Mouse (Mus musculus): Measurements from ENCODE around the gene Dcst1. TPM values are rescaled to one million over a fixed set of nuclear protein-coding genes. Genes with fewer than 3 reads are reported as not detected.

Gene Dcst1
- polyA plus RNA-seq, 1 experiment from 2014 or later = 0.09 TPM

DNA sequence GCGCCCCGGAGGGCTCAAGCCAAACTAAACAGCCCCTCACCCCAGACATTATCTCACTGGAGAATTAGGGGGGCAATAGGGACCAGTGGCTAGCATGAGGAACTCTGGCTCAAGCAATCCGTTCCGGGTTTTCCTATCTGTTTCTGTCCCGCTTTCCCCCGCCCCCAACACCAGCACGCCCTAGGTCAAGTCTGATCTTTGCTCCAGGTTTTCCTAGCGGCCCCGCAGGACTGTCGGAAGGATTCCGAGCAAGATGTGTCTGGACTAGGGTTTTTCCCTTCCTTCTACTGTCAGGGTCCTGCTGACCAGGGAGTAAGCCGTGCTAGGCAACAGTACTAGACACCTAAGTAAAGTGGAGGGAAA lies 29.8 kb upstream of the Dcst1 start:
- Histone ChIP-seq H3K36me3 (peaks cover 3% of the 10 kb centered on the region; the same call in 1 of the 2 replicates), H3K27ac (ENCODE audit: poor library complexity, severe bottlenecking) (peak overlapping the region; percentile 93), H3K4me2 (peak overlapping the region; percentile 100), H3K27me3 (replicated peaks) (no peaks in the 10 kb centered on the region), H3K9me3 (replicated peaks) (no peaks in the 10 kb centered on the region), H3K4me3 (peak overlapping the region; percentile 78), H3K9ac (peak overlapping the region; percentile 79), H3K4me1 (replicated peaks) (peaks cover 40% of the 10 kb centered on the region)
- WGBS = under 1% methylated on average over 12 of the region's 12 CpGs
- ATAC-seq (ENCODE audit: insufficient number of reproducible peaks, low FRiP score) = peak; percentile 15

DNA sequence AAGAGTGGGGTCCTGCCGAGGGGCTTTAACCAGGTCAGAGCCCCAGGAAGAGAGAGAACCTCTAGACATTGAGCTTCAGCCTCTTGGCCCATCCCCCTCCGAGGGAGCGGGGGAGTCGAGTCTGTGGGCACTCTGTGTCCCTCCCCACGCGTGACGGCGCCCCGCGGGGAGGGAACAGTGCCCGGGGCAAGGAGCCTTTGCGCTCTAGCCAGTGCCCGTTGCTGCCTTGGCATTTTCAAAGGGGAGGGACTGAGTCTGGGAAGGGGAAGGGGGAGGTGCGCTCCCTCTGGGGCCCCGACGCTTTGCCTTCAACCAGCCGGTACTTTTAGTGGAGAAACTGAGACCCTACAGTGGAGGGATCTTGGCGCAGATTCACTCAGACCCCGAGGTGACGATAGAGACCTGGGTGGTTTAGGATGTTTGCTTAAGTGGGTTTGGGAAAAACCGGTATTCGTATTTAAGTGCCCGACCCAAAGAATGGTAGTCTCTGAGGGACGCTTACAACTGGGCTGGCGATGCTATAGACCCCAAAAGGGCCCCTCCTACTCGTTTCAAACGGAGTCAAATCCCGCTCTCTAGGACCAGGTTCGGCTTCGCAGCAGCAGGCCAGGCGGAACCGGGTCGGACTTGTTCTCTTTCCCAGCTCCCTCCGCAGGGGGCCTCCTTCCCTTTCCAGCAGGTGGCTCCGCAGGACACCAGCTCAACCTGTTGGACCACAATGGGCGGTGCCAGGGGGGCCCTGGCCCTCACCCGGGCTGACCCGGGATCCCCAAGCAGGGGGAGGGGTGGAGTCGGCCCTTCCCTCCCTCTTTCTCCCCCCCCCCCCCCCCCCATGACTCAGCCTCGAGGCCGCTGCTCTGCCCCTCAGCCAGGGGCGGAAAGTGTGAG lies 29.2 kb upstream of the Dcst1 start, which contains the start of gene Zbtb7b:
TSS of gene Zbtb7b (minus strand) at position 771 of the 888 bp plus-strand sequence.
- Histone ChIP-seq H3K27ac (ENCODE audit: poor library complexity, severe bottlenecking) (peak within 1 kb of the TSS; percentile 93), H3K27me3 (replicated peaks) (no peaks in the 10 kb centered on the region), H3K9ac (peak within 1 kb of the TSS; percentile 79), H3K4me1 (replicated peaks) (peaks cover 46% of the 10 kb centered on the region), H3K36me3 (no peaks in the 10 kb centered on the region), H3K4me2 (peak within 1 kb of the TSS; percentile 100), H3K9me3 (replicated peaks) (no peaks in the 10 kb centered on the region), H3K4me3 (peak within 1 kb of the TSS; percentile 78)
- ATAC-seq (ENCODE audit: insufficient number of reproducible peaks, low FRiP score) = peak; percentile 60
- under 1% methylated on average over 39 of the region's 42 CpGs for WGBS

DNA sequence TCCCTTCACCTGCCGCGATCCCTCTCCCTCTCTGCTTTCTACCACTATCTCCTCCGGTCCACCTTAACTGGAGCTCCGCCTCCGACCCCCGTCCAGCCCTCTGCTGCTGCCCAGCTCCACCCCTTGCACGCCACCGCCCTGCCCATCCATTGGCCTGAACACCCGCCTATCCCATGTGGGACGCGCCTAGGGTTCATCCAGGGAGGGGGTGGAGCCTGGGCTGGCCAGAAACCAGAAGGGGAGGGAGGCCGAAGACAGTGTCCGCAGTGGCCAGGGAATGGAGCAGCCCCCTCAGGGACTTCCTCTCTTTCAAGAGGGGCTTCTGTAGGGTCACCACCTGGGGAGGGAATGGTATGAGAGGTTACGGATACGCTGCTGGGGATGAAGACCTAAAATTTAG lies 28.6 kb upstream of the Dcst1 start:
- 1% methylated on average over 15 of the region's 15 CpGs for WGBS
- peak overlapping the region; percentile 84 for H3K9ac ChIP-seq
- H3K4me2 ChIP-seq = peak overlapping the region; percentile 100
- peak overlapping the region; percentile 78 for H3K4me3 ChIP-seq
- H3K36me3 ChIP-seq = no peaks in the 10 kb centered on the region
- H3K27me3 ChIP-seq (replicated peaks) = no peaks in the 10 kb centered on the region
- H3K4me1 ChIP-seq (replicated peaks) = peaks cover 49% of the 10 kb centered on the region
- no peaks in the 10 kb centered on the region for H3K9me3 ChIP-seq (replicated peaks)
- ATAC-seq (ENCODE audit: insufficient number of reproducible peaks, low FRiP score) = peak; percentile 94
- H3K27ac ChIP-seq (ENCODE audit: poor library complexity, severe bottlenecking) = peak overlapping the region; percentile 93

DNA sequence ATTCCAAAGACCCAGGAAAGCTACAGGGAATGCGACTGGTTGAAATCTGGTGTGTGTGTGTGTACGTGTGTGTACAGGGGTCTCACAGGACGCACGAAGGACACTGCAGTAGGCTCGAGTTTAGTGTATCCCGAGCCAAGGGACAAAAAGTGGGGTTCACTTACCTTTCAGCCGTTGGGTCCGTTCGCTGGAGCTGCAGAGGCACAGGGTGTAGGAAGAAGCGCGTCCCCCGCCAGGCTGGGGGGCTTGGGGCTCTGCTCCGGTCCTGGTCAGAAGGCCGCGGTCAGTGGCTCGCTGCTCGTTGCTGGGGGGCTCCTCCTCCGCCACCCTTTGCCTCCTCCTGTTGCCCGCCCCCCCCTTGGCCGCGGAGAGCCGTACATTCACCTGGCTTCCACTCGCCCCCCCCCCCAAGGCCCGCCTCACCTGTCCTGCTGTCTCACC lies 27.8 kb upstream of the Dcst1 start:
- Histone ChIP-seq H3K27me3 (replicated peaks) (no peaks in the 10 kb centered on the region), H3K9me3 (replicated peaks) (no peaks in the 10 kb centered on the region), H3K27ac (ENCODE audit: poor library complexity, severe bottlenecking) (peak overlapping the region; percentile 58; the same call in 1 of the 2 replicates), H3K9ac (peak overlapping the region; percentile 84), H3K4me2 (peak overlapping the region; percentile 100), H3K4me1 (replicated peaks) (peaks cover 49% of the 10 kb centered on the region), H3K36me3 (no peaks in the 10 kb centered on the region), H3K4me3 (peak overlapping the region; percentile 78)
- no peak for ATAC-seq (ENCODE audit: insufficient number of reproducible peaks, low FRiP score)
- WGBS = 0% methylated on average over 20 of the region's 24 CpGs

DNA sequence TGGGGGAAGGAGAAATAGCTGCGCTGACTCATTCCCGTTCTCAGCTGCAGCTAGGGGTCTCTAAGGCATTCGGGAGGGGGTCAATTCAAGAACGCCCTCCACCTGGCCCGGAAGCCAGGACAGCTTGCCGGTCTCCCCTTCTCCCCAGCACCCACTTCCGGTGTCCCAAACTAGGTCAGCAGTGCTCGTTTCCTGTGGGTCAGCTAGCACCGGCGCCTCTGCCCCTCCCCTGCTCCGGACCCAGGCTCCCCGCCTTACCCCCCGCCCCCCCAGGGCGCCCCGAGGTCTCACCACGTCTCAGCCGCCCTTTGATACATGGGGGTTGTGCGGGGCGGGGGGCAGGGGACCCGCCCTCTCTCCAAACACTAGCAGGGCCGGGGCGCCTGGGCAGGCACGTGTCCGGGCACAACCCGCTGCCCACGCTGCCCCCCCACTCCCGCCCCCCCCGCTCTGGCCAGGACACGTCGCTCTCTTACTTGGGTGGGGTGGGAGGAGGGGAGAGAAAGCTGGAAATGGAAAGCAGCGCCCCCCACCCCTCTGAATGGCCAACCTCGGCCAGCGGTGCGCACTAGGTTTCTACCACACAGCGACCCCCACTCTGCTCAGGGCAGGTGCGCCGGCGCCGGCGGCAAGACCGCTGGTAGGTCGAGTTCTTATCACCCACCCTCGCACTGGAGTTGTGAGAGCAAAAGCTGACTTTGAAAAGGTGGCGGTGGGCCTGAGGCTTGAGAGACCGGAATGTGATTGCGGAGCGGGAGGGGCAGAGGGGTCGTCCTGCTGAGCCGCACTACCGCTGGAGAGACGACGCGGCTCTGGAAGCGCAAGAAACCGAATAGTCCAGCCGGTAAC lies 26.8 kb upstream of the Dcst1 start:
- Histone ChIP-seq H3K4me2 (peak overlapping the region; percentile 100), H3K4me1 (replicated peaks) (peaks cover 50% of the 10 kb centered on the region), H3K27me3 (replicated peaks) (no peaks in the 10 kb centered on the region), H3K9ac (peak overlapping the region; percentile 84), H3K9me3 (replicated peaks) (no peaks in the 10 kb centered on the region), H3K4me3 (peak overlapping the region; percentile 78), H3K36me3 (no peaks in the 10 kb centered on the region), H3K27ac (ENCODE audit: poor library complexity, severe bottlenecking) (peak overlapping the region; percentile 58)
- 1% methylated on average over 56 of the region's 56 CpGs for WGBS
- no peak for ATAC-seq (ENCODE audit: insufficient number of reproducible peaks, low FRiP score)

DNA sequence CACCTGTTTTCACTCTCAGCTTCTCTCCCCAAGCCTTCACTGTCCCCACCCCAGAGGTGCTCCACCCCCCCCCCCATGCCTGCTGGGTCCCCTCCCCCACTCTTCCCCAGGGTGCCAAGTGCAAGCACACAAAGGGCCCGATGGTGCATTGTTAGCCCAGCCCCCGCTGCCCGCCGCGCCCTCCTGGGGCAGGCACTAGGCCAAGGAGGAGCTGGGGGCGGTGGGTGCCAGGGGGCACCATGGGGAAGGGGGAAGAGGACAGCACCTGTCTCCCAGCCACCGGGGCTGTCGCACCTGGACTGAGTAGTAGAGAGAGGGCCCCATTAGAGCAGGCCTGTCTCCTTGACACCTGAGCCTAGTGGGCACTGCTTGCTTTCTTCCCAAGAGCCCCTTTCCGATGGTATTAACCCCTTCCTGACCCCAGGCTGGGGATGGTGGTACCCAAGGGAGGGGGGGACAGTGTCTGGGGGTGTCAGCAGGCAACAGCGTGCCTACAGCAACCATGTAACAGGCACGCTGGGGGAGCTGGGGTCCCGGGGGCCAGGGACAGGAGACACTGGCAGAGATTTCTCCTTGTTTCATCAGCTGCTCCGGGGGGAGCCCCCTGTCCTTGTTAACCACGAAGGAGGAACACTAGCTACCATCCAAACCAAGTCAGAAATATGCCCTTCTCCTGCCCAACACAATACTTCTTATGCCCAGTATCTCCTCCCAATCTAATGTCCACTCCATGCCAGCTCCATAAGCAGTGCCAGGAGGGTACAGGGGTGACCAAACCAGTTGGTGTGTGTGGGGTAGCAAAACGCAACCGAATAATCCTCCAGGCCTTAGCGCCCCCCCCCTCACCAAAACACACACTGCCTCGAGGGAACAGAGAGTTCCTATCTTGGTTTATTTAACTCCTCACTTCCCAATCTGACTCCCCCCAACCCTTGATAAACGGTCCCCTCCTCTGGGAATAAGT lies 25.9 kb upstream of the Dcst1 start:
- Histone ChIP-seq H3K4me2 (peak overlapping the region; percentile 100), H3K27me3 (replicated peaks) (no peaks in the 10 kb centered on the region), H3K4me1 (replicated peaks) (peaks cover 43% of the 10 kb centered on the region), H3K4me3 (peak overlapping the region; percentile 78), H3K36me3 (no peaks in the 10 kb centered on the region), H3K9ac (peak overlapping the region; percentile 84), H3K27ac (ENCODE audit: poor library complexity, severe bottlenecking) (peak overlapping the region; percentile 25; the same call in 1 of the 2 replicates), H3K9me3 (replicated peaks) (no peaks in the 10 kb centered on the region)
- 11% methylated on average over 19 of the region's 19 CpGs for WGBS
- no peak for ATAC-seq (ENCODE audit: insufficient number of reproducible peaks, low FRiP score)

DNA sequence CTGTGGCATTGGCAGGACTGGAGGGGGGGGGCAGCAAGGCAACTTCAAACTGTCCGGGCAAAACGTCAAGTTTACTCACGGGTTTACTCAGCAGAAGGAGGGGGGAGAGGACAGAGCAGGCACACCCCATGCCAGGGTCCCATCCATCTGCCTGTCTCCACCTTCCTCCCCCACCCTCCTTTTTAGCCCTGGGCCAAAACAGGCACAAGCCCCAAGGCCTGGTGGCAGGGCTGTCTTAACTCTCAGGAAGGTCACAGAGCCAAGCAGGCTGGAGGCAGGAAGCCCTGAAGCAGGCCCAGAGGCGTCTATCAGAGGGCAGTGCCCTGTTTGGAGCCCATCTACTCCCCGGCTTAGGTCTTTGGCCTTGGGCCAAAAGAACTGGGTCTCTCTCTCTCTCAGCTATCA lies 25.1 kb upstream of the Dcst1 start:
- Histone ChIP-seq H3K4me3 (no peak overlapping the region), H3K9me3 (replicated peaks) (no peaks in the 10 kb centered on the region), H3K36me3 (no peaks in the 10 kb centered on the region), H3K27ac (ENCODE audit: poor library complexity, severe bottlenecking) (0 out of 2 replicates have a peak overlapping the region, but pooled peaks have one; percentile 12), H3K9ac (0 out of 2 replicates have a peak overlapping the region, but pooled peaks have one; percentile 18), H3K4me2 (peak overlapping the region; percentile 100; the same call in 1 of the 2 replicates), H3K4me1 (replicated peaks) (peaks cover 35% of the 10 kb centered on the region), H3K27me3 (replicated peaks) (no peaks in the 10 kb centered on the region)
- 47% methylated on average over 5 of the region's 5 CpGs for WGBS
- no peak for ATAC-seq (ENCODE audit: insufficient number of reproducible peaks, low FRiP score)

DNA sequence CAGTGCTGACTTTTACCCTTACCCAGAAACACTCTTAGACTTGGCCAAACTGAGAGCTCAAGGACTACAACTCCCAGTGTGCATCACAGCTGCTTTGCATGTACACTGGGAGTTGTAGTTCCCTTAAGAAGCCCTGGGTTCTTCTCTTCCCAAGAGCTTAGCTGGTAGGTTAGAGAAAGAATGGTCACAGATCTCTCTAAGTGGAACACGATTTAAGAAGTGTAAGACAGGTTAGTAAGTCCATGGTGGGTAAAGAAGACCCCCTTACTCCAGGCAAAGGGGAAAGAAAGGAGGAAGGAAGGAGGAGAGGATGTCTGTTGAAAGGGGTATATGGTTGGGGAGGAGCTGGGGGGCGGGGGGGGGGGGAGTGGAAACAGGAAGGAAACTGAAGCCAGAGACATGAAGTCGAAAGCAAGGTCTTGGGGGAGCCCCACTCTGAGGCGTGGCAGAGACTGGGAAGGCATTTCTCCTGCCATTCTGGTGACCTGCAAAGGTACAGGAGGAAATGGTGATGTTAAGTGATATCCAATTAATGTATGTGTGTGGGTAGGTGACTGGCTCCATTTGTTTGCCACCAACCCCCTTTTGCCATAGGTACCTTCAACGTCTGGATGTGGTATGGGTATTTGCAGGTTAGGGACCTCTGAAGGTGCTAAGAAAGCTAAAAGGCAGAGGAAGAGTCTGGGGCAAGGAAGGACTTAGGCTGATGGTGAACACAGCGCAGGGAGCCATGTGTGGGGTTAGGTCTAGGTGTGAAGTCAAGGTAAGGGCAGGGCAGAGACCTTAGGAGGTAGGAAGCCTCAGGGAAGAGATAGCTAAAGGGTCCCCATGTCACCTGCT lies 24.1 kb upstream of the Dcst1 start:
- Histone ChIP-seq H3K4me1 (replicated peaks) (peaks cover 40% of the 10 kb centered on the region), H3K27ac (ENCODE audit: poor library complexity, severe bottlenecking) (no peak overlapping the region), H3K36me3 (no peaks in the 10 kb centered on the region), H3K4me3 (no peak overlapping the region), H3K9ac (no peak overlapping the region), H3K27me3 (replicated peaks) (no peaks in the 10 kb centered on the region), H3K9me3 (replicated peaks) (no peaks in the 10 kb centered on the region), H3K4me2 (no peak overlapping the region)
- WGBS = 54% methylated on average over 5 of the region's 6 CpGs
- no peak for ATAC-seq (ENCODE audit: insufficient number of reproducible peaks, low FRiP score)

DNA sequence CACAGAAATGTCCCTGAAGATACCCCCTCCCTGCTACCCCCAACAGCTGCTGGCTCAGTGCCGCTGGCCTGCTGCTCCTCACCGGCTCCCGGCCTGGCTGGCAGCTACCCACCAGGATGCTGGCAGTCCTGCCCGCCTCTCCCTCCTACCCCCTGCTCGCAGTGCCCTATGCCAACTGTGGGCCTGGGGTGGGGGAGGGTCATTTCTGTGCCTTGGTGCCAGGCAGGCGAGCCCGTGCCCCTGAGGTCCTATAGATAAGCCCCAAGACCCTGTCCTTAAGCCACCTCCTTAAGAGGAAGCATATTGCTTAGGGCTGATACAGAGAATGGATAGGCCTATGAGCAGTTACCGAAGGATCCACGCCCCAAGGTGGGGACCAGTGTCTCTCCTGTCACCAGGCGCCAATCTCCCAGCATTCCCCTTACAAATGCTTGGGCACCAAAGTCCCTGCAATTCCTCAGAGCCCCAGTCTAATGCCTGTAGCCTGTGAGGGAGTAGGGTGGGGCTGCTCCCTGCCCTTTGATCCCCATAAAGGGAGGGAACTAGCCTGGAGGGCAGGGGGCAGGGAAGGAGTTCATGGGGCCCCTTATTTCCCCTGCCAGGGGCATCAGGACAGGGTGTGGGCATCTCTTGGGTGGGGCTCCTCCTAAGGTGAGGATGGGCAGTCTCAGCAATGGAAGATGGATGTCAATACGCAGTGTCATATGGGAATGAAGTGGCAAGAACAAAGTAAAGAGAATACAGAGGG lies 23.3 kb upstream of the Dcst1 start:
- Histone ChIP-seq H3K9me3 (replicated peaks) (no peaks in the 10 kb centered on the region), H3K36me3 (no peaks in the 10 kb centered on the region), H3K27ac (ENCODE audit: poor library complexity, severe bottlenecking) (no peak overlapping the region), H3K9ac (no peak overlapping the region), H3K27me3 (replicated peaks) (no peaks in the 10 kb centered on the region), H3K4me1 (replicated peaks) (peaks cover 40% of the 10 kb centered on the region), H3K4me2 (no peak overlapping the region), H3K4me3 (no peak overlapping the region)
- ATAC-seq (ENCODE audit: insufficient number of reproducible peaks, low FRiP score) = no peak
- WGBS = 77% methylated on average over 11 of the region's 11 CpGs

Data from heart, embryonic 12.5 days (tissue).